Mouse (Mus musculus) neural tube, embryonic 12.5 days (tissue): ENCODE measurements around the gene Ttpal. TPM values are rescaled to one million over a fixed set of nuclear protein-coding genes. Genes with fewer than 3 reads are reported as not detected.

Experiments used
- ATAC-seq: fragments of 200-750 bp; cut with Nextera tagmentation; 2 replicates; pipeline ENCODE4 v1.8.0; 2017; ENCODE audit warnings: low read depth, mild to moderate bottlenecking, moderate TSS enrichment, moderate library complexity; ENCODE audit not compliant: low FRiP score
- H3K27ac ChIP-seq: fragments of 300-500 bp; sonication (generic); 2 replicates; pipeline ENCODE4 v1.5.1; 2016
- H3K27me3 ChIP-seq: fragments of 300-500 bp; sonication (generic); replicated peaks from 2 replicates; pipeline ENCODE4 v1.6.1; 2016; ENCODE audit warnings: mild to moderate bottlenecking
- H3K36me3 ChIP-seq: fragments of 300-500 bp; sonication (generic); 2 replicates; pipeline ENCODE4 v1.6.1; 2016; ENCODE audit warnings: mild to moderate bottlenecking
- H3K4me1 ChIP-seq: fragments of 300-500 bp; sonication (generic); 2 replicates; pipeline ENCODE4 v1.6.1; 2016
- H3K4me2 ChIP-seq: fragments of 300-500 bp; sonication (generic); replicated peaks from 2 replicates; pipeline ENCODE4 v1.6.1; 2016; ENCODE audit warnings: mild to moderate bottlenecking
- H3K4me3 ChIP-seq: fragments of 300-500 bp; sonication (generic); 2 replicates; pipeline ENCODE4 v1.5.1; 2016
- H3K9ac ChIP-seq: fragments of 300-500 bp; sonication (generic); 2 replicates; pipeline ENCODE4 v1.6.1; 2016; ENCODE audit warnings: mild to moderate bottlenecking
- H3K9me3 ChIP-seq: fragments of 300-500 bp; sonication (generic); 2 replicates; pipeline ENCODE4 v1.6.1; 2016; ENCODE audit warnings: mild to moderate bottlenecking
- WGBS: fragments of 180-500 bp; shearing (Covaris S2); methylation state at CpG from one replicate; pipeline ENCODE4 v1.1.7; 2016; 5-methylcytosine and 5-hydroxymethylcytosine counted together
- polyA plus RNA-seq: library from polyadenylated mRNA; unstranded; fragments of >200 nt; fragmentation: Nextera tagmentation; extraction: Ambion mirVana; gene quantifications from 2 replicates; pipeline ENCODE4 v1.2.1, GENCODE M21; 2016

Ttpal gene
- polyA plus RNA-seq, 1 experiment from 2014 or later = 52.5 TPM

DNA sequence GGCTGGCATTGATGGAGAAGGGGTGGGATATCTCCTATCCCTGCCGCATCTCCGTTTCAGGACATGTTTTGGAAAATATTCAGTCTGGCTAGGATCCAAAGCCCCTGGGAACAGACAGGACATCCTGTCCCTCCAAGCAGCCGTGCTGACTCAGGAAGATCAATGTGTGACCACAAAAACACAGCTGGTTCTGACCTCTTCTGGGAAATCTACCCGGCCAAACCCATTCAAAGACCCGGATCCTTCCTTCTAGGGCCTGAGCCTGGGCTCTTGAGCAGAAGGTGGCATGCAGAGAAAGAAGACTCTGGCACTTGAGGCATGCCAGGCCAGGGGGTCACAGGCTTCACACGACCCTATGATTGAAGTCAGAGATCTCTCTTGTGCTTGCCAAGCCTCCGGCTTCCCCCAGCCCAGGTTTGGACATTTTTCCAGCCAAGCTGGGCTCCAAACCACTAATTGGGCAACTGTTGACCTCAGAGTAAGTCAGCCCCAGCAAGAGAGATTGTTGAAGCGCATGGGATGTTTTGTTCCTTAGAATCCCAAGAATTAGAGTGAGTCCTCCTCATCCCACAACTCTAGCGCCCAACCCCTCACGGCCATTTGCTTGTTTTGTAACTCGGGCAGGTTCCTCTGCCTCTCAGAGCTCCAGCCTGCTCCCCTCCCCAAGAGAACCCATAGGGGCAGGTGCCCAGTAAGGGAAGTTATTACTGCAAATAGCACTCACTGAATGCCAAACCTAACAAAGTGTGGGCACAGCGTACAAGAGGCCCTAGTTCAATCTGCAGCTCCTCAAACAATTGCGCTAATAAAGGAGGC, 5.8 kb upstream of the Ttpal start:
- ATAC-seq = no peak
- H3K4me2 ChIP-seq = no peak overlapping the region
- no peak overlapping the region for H3K27ac ChIP-seq

GRCm38 (mm10) chr2:163596873-163597155, 5.3 kb upstream of the Ttpal start:
- WGBS = 74% methylated on average over 3 of the region's 3 CpGs
- no peak overlapping the region for H3K4me2 ChIP-seq
- ATAC-seq = no peak
- no peaks in the 10 kb centered on the region for H3K27me3 ChIP-seq
- no peaks in the 10 kb centered on the region for H3K36me3 ChIP-seq
- no peaks in the 10 kb centered on the region for H3K4me1 ChIP-seq
- no peak overlapping the region for H3K9ac ChIP-seq
- H3K9me3 ChIP-seq = no peaks in the 10 kb centered on the region
- no peak overlapping the region for H3K27ac ChIP-seq
- H3K4me3 ChIP-seq = no peak overlapping the region

More for the DNA sequence above, 5.8 kb upstream of the Ttpal start:
- H3K36me3 ChIP-seq = no peaks in the 10 kb centered on the region
- H3K4me1 ChIP-seq = no peaks in the 10 kb centered on the region
- H3K4me3 ChIP-seq = no peak overlapping the region
- WGBS = 80% methylated on average over 13 of the region's 13 CpGs
- no peaks in the 10 kb centered on the region for H3K27me3 ChIP-seq
- H3K9me3 ChIP-seq = no peaks in the 10 kb centered on the region
- no peak overlapping the region for H3K9ac ChIP-seq

DNA sequence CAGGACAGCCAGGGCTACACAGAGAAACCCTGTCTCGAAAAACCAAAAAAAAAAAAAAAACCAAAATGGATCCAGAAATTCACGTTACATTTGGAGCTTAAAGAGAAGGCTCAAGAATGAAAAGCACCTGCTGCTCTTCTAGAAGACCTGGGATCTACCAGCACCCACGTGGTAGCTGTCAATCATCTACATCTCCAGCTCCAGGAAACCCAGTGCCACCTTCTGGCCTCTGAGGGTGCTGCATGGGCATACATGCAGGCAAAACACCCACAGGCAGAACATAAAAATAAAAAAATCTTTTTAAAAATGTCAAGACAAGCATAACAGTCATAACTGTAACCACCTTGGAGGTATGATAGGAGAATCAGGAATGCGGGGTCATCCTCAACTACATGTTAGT, 4.5 kb upstream of the Ttpal start:
- no peak for ATAC-seq
- Histone ChIP-seq H3K4me2 (no peak overlapping the region), H3K9me3 (no peaks in the 10 kb centered on the region), H3K27ac (no peak overlapping the region), H3K9ac (no peak overlapping the region), H3K36me3 (no peaks in the 10 kb centered on the region), H3K27me3 (no peaks in the 10 kb centered on the region), H3K4me1 (peaks cover 1% of the 10 kb centered on the region), H3K4me3 (no peak overlapping the region)
- 62% methylated on average over 4 of the region's 4 CpGs for WGBS

DNA sequence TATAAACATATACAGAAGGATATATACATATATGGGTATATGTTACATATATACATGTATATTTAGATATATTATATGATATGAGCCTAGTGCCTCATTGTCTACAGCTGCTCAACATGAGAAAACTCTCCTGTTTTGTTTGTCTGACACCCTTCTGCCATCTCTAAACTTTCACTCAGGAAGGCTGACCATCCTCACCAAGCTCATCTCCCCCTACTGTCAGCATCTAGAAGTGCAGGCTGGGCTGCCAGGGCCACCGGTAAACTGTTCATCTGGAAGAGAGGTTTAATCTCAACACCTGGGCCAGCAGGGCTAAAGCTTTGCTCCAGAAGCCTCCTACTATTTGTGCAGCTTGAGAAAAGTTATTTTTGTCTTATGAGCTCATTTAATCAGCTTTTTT, 2.9 kb upstream of the Ttpal start:
- Histone ChIP-seq H3K4me3 (no peak overlapping the region), H3K4me1 (peaks cover 11% of the 10 kb centered on the region), H3K36me3 (no peaks in the 10 kb centered on the region), H3K9ac (no peak overlapping the region), H3K4me2 (no peak overlapping the region), H3K9me3 (no peaks in the 10 kb centered on the region), H3K27ac (no peak overlapping the region), H3K27me3 (no peaks in the 10 kb centered on the region)
- no peak for ATAC-seq
- 0% methylated on average over 1 of the region's 1 CpGs for WGBS

GRCm38 (mm10) chr2:163601066-163601465, 1.0 kb upstream of the Ttpal start:
- H3K27ac ChIP-seq = no peak overlapping the region
- no peaks in the 10 kb centered on the region for H3K9me3 ChIP-seq
- H3K36me3 ChIP-seq = no peaks in the 10 kb centered on the region
- no peak for ATAC-seq
- H3K4me2 ChIP-seq = no peak overlapping the region
- no peak overlapping the region for H3K9ac ChIP-seq
- peaks cover 11% of the 10 kb centered on the region for H3K4me1 ChIP-seq
- no peak overlapping the region for H3K4me3 ChIP-seq
- H3K27me3 ChIP-seq = no peaks in the 10 kb centered on the region
- WGBS = 92% methylated on average over 7 of the region's 7 CpGs

DNA sequence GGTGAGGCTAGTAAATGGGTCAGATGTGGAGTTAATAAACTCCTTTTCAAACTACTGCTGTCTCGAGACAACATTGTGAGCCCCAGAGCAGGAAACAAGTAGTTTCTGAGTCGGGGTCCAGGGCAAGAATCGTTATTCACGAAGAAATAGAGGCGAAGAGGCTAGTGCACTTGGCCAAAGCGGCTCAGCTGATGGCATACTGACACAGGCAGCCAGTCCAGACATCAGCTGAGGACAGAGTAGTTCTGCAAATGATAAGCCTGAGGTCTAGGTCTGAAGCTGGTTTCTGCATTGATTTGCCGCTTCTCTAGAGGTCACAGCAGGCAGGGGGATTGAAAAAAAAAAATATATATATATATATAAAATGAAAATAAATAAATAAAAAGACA, 408 bp upstream of the Ttpal start:
- no peak for ATAC-seq
- peak overlapping the region; percentile 97 for H3K4me2 ChIP-seq
- WGBS = 84% methylated on average over 7 of the region's 7 CpGs

GRCm38 (mm10) chr2:163606161-163606560, 4.0 kb downstream of the Ttpal start:
- peaks cover 12% of the 10 kb centered on the region; the same call in 1 of the 2 replicates for H3K36me3 ChIP-seq
- no peak for ATAC-seq
- WGBS = 90% methylated on average over 7 of the region's 7 CpGs

More for the DNA sequence above, 408 bp upstream of the Ttpal start:
- Histone ChIP-seq H3K27me3 (no peaks in the 10 kb centered on the region), H3K36me3 (no peaks in the 10 kb centered on the region), H3K27ac (no peak overlapping the region), H3K9ac (no peak overlapping the region), H3K4me3 (no peak overlapping the region), H3K9me3 (no peaks in the 10 kb centered on the region), H3K4me1 (peaks cover 11% of the 10 kb centered on the region)

GRCm38 (mm10) chr2:163608008-163608407, 5.9 kb downstream of the Ttpal start:
- Histone ChIP-seq H3K9me3 (no peaks in the 10 kb centered on the region), H3K4me1 (peaks cover 6% of the 10 kb centered on the region), H3K4me2 (no peak overlapping the region), H3K27me3 (no peaks in the 10 kb centered on the region), H3K4me3 (no peak overlapping the region), H3K27ac (no peak overlapping the region), H3K9ac (no peak overlapping the region), H3K36me3 (peaks cover 25% of the 10 kb centered on the region)
- no peak for ATAC-seq
- WGBS = 95% methylated on average over 7 of the region's 7 CpGs

More at GRCm38 (mm10) chr2:163606161-163606560, 4.0 kb downstream of the Ttpal start:
- Histone ChIP-seq H3K27me3 (no peaks in the 10 kb centered on the region), H3K4me1 (peaks cover 11% of the 10 kb centered on the region), H3K4me3 (no peak overlapping the region), H3K27ac (no peak overlapping the region), H3K9me3 (no peaks in the 10 kb centered on the region), H3K9ac (no peak overlapping the region), H3K4me2 (no peak overlapping the region)

DNA sequence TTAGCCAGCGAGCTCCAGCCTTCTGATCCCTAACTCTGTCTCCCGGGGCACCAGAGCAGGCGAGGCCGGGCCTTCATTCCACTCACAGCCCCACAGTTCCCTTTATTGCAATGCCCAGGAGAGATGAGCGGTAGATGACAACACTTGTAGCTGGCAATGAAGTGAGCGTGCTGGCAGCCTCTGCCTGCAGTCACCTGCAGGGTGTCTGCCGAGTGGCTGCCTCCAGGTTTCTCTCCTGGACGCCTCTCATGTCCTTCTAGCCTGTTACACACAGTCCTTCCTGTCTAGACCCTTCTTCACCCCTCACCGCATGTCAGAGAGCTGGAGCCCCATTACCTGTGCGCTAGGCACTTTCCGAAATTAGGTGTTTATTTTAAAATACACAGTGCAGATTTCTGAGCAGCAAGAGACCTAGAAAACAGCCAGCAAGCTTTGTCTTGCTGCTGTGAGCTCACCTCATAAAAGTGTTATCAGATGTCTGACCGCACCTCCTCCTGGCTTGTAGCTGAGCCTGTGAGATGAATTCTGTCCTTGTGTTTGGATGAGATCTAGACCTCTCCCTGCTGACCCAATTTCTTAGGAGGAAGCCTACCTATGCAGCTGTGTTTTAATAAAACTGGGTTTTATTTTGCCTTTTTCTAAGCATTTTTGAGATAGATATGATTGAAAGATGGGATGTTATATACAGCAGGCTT, 7.3 kb downstream of the Ttpal start:
- no peak overlapping the region for H3K4me2 ChIP-seq
- 86% methylated on average over 12 of the region's 12 CpGs for WGBS
- ATAC-seq = no peak
- no peak overlapping the region for H3K27ac ChIP-seq
- H3K9ac ChIP-seq = no peak overlapping the region
- no peak overlapping the region for H3K4me3 ChIP-seq
- no peaks in the 10 kb centered on the region for H3K9me3 ChIP-seq
- H3K27me3 ChIP-seq = no peaks in the 10 kb centered on the region
- H3K4me1 ChIP-seq = no peaks in the 10 kb centered on the region
- H3K36me3 ChIP-seq = peaks cover 38% of the 10 kb centered on the region

DNA sequence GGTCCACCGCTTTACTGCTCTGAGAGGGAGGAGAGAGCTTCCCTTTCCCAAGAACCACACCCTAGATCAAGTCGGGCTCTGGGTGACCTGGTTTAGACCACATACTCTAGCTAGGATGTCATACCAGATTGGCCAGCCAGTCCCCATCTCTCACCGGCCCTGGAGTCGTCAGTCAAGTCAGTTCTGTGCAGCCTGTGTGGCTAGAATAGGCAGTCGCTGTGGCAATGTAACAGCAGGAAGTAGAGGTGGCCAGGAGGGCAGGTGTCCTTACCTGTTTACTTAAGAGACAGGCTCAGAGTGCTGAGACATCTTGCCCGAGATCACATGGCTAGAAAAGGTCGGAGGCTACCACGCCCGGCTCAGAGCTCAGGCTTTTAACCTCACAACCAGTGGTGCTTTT, 9.1 kb downstream of the Ttpal start:
- H3K27ac ChIP-seq = no peak overlapping the region
- H3K9me3 ChIP-seq = no peaks in the 10 kb centered on the region
- no peak overlapping the region for H3K9ac ChIP-seq
- 85% methylated on average over 9 of the region's 9 CpGs for WGBS
- H3K4me1 ChIP-seq = no peaks in the 10 kb centered on the region
- ATAC-seq = no peak
- H3K36me3 ChIP-seq = peaks cover 55% of the 10 kb centered on the region
- no peak overlapping the region for H3K4me3 ChIP-seq
- no peak overlapping the region for H3K4me2 ChIP-seq
- no peaks in the 10 kb centered on the region for H3K27me3 ChIP-seq

DNA sequence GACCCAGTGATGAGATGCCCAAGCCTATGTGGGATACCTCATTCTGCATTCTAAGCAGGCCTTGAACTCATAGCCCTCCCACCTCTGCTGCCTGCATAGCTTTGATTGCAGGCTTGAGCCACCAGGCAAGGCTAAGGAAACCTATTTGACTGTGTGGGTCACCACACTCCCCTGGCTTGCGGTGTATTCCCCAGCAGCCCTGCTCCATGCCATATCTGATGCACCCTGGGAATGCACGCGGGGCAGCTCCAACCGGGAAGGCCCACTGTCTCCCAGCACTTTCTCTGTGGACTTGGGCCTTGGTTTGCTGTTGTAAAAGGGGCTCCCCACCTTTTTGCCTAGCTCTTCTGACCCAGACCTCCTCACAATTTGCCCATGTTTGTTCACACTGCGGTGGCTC, 11.1 kb downstream of the Ttpal start:
- H3K4me2 ChIP-seq = no peak overlapping the region

GRCm38 (mm10) chr2:163613990-163614389, 11.9 kb downstream of the Ttpal start:
- Histone ChIP-seq H3K9ac (no peak overlapping the region), H3K4me3 (no peak overlapping the region), H3K9me3 (no peaks in the 10 kb centered on the region), H3K27me3 (no peaks in the 10 kb centered on the region), H3K36me3 (peaks cover 75% of the 10 kb centered on the region), H3K4me1 (no peaks in the 10 kb centered on the region), H3K4me2 (no peak overlapping the region), H3K27ac (no peak overlapping the region)
- ATAC-seq = no peak
- 92% methylated on average over 4 of the region's 4 CpGs for WGBS

More for the DNA sequence above, 11.1 kb downstream of the Ttpal start:
- Histone ChIP-seq H3K9me3 (no peaks in the 10 kb centered on the region), H3K9ac (no peak overlapping the region), H3K4me1 (no peaks in the 10 kb centered on the region), H3K27ac (no peak overlapping the region), H3K27me3 (no peaks in the 10 kb centered on the region), H3K4me3 (no peak overlapping the region), H3K36me3 (peaks cover 68% of the 10 kb centered on the region)
- no peak for ATAC-seq
- 96% methylated on average over 5 of the region's 5 CpGs for WGBS

- no peaks in the 10 kb centered on the region for H3K9me3 ChIP-seq
- H3K9ac ChIP-seq = no peak overlapping the region
- 89% methylated on average over 9 of the region's 9 CpGs for WGBS
- no peak overlapping the region for H3K4me2 ChIP-seq
- peaks cover 79% of the 10 kb centered on the region for H3K36me3 ChIP-seq
- H3K4me3 ChIP-seq = no peak overlapping the region
- no peak for ATAC-seq
- no peak overlapping the region for H3K27ac ChIP-seq
- no peaks in the 10 kb centered on the region for H3K27me3 ChIP-seq
- H3K4me1 ChIP-seq = no peaks in the 10 kb centered on the region
These were observed 13.3 kb downstream of the Ttpal start for GRCm38 (mm10) chr2:163615401-163615800.
